Mouse (Mus musculus): ENCODE measurements around the gene Tcl1b5. TPM values are rescaled to one million over a fixed set of nuclear protein-coding genes. Genes with fewer than 3 reads are reported as not detected.
"Not testable (repeated sequence)": the region's sequence is repeated elsewhere in the genome, so short reads cannot be mapped to it uniquely, and the experiment has no call there.

Tcl1b5 gene
- polyA plus RNA-seq (2014; fragmentation: Nextera tagmentation; extraction: Ambion mirVana): not detected in 2 replicates

- H3K4me2 ChIP-seq (ENCODE audit: low read length); H3K4me1 ChIP-seq (ENCODE audit: control insufficient read depth, insufficient read depth, low read length); H3K36me3 ChIP-seq (ENCODE audit: control insufficient read depth, insufficient read depth, low read length); H3K27me3 ChIP-seq (replicated peaks; ENCODE audit: control insufficient read depth, insufficient read depth, low read length); H3K9ac ChIP-seq (ENCODE audit: low read length); H3K9me3 ChIP-seq (replicated peaks; ENCODE audit: control insufficient read depth, low read length); DNase-seq (ENCODE audit: low spot score); H3K27ac ChIP-seq (ENCODE audit: low read depth, low read length); ATAC-seq; H3K4me3 ChIP-seq (ENCODE audit: low read depth, low read length): not testable (repeated sequence)
- 81% methylated on average over 3 of the region's 3 CpGs for WGBS
These were observed at the start of gene Tcl1b5 for GRCm38 (mm10) chr12:105176044-105176443. TSS of gene Tcl1b5 (plus strand) at chr12:105176344.

GRCm38 (mm10) chr12:105126516-105126915, 49.6 kb upstream of the Tcl1b5 start:
- DNase-seq (ENCODE audit: low spot score): no peak
- 33% methylated on average over 4 of the region's 4 CpGs for WGBS
- no peak overlapping the region for H3K4me2 ChIP-seq (ENCODE audit: low read length)
- no peaks in the 10 kb centered on the region for H3K9me3 ChIP-seq (replicated peaks; ENCODE audit: control insufficient read depth, low read length)
- no peak overlapping the region for H3K9ac ChIP-seq (ENCODE audit: low read length)
- no peak for ATAC-seq
- no peak overlapping the region for H3K27ac ChIP-seq (ENCODE audit: low read depth, low read length)
- H3K36me3 ChIP-seq (ENCODE audit: control insufficient read depth, insufficient read depth, low read length): no peaks in the 10 kb centered on the region
- no peak overlapping the region for H3K4me3 ChIP-seq (ENCODE audit: low read depth, low read length)
- H3K4me1 ChIP-seq (ENCODE audit: control insufficient read depth, insufficient read depth, low read length): no peaks in the 10 kb centered on the region
- no peaks in the 10 kb centered on the region for H3K27me3 ChIP-seq (replicated peaks; ENCODE audit: control insufficient read depth, insufficient read depth, low read length)

DNA sequence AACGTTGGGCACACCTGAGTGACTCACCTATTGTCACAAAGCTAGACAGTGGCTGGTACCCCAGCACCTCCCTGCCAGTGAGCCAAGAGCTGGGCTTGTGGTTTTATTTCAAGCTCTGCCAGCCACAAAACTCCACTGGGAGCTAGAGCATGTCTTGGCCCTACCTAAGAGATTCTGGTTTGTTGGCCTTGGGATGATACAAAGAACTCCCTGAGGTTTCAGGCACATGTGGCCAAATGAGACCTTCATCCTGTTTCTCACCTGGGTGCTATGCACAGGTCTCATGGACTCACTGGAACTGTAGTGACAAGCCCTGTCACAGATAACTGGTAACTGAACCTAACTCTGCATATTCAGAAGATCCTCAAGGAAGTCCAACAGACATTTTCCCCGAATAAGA, 48.5 kb upstream of the Tcl1b5 start:
- H3K4me3 ChIP-seq (ENCODE audit: low read depth, low read length): no peak overlapping the region
- no peaks in the 10 kb centered on the region for H3K9me3 ChIP-seq (replicated peaks; ENCODE audit: control insufficient read depth, low read length)
- no peak overlapping the region for H3K9ac ChIP-seq (ENCODE audit: low read length)
- DNase-seq (ENCODE audit: low spot score): no peak
- H3K4me1 ChIP-seq (ENCODE audit: control insufficient read depth, insufficient read depth, low read length): no peaks in the 10 kb centered on the region
- ATAC-seq: no peak
- H3K27me3 ChIP-seq (replicated peaks; ENCODE audit: control insufficient read depth, insufficient read depth, low read length): no peaks in the 10 kb centered on the region
- WGBS: 85% methylated on average over 2 of the region's 2 CpGs
- no peak overlapping the region for H3K27ac ChIP-seq (ENCODE audit: low read depth, low read length)
- H3K36me3 ChIP-seq (ENCODE audit: control insufficient read depth, insufficient read depth, low read length): no peaks in the 10 kb centered on the region
- H3K4me2 ChIP-seq (ENCODE audit: low read length): no peak overlapping the region

DNA sequence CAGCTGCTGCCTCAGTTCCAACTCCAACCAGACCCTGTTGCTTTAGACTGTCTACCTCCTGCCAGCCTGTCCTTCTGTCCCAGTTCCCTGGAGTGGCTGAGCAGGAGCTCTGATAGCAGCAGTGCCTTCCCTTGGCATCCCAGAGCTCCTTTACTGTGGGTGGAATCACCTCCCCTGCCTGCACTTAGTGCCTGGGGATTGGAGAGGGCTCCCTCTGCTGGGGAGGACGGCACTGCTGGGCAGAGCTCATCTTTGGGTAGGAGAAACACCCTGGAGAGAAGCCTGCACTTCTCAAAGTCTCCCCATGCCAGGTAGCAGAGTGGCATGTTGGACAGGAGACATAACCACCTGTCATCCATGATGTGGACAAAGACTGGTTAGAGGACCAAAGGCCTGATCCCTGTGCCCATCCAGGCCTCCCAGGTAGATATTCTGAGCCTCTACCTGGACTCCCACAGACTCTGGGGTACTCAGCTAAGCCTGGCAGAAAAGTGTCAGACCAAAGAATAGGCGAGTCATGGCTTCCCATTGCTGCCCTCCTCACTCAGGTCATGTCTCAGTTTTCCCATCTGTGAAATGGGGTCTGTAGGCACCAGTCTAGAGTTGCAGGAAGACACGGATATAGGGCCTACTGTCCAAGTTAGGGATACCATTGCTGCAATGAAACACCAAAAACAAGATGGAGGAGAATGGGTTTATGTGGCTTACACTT, 46.5 kb upstream of the Tcl1b5 start:
- not testable (repeated sequence) for ATAC-seq; H3K27me3 ChIP-seq (replicated peaks; ENCODE audit: control insufficient read depth, insufficient read depth, low read length); H3K27ac ChIP-seq (ENCODE audit: low read depth, low read length); H3K4me2 ChIP-seq (ENCODE audit: low read length); H3K4me3 ChIP-seq (ENCODE audit: low read depth, low read length); H3K9me3 ChIP-seq (replicated peaks; ENCODE audit: control insufficient read depth, low read length); H3K36me3 ChIP-seq (ENCODE audit: control insufficient read depth, insufficient read depth, low read length); H3K4me1 ChIP-seq (ENCODE audit: control insufficient read depth, insufficient read depth, low read length); DNase-seq (ENCODE audit: low spot score); H3K9ac ChIP-seq (ENCODE audit: low read length)
- WGBS: 73% methylated on average over 3 of the region's 3 CpGs

GRCm38 (mm10) chr12:105134167-105134566, 42.0 kb upstream of the Tcl1b5 start:
- not testable (repeated sequence) for H3K4me1 ChIP-seq (ENCODE audit: control insufficient read depth, insufficient read depth, low read length); H3K27me3 ChIP-seq (replicated peaks; ENCODE audit: control insufficient read depth, insufficient read depth, low read length); ATAC-seq; H3K4me2 ChIP-seq (ENCODE audit: low read length); H3K27ac ChIP-seq (ENCODE audit: low read depth, low read length); DNase-seq (ENCODE audit: low spot score); H3K4me3 ChIP-seq (ENCODE audit: low read depth, low read length); H3K36me3 ChIP-seq (ENCODE audit: control insufficient read depth, insufficient read depth, low read length); H3K9ac ChIP-seq (ENCODE audit: low read length); H3K9me3 ChIP-seq (replicated peaks; ENCODE audit: control insufficient read depth, low read length)
- 80% methylated on average over 2 of the region's 2 CpGs for WGBS

DNA sequence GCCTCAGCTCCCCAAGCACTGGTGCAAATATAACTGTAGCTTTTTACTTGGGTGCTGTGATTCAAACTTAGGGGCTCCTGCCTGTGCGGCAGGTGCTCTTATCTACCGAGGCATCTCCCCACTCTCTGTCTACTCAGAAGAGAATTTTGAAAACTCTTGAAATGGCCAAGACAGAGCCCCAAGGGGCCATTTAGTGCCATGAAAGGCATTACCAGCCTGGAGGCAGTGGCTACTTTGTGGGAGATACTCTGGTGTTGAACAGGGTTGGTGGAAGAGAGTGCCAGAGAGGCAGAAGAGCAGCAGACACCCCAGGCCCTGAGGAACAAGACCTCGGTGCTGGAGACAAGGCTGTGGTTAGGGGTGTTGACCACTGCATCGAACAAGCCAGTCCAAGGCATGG, 41.3 kb upstream of the Tcl1b5 start:
- ATAC-seq; H3K27me3 ChIP-seq (replicated peaks; ENCODE audit: control insufficient read depth, insufficient read depth, low read length): not testable (repeated sequence)
- WGBS: 86% methylated on average over 4 of the region's 4 CpGs

DNA sequence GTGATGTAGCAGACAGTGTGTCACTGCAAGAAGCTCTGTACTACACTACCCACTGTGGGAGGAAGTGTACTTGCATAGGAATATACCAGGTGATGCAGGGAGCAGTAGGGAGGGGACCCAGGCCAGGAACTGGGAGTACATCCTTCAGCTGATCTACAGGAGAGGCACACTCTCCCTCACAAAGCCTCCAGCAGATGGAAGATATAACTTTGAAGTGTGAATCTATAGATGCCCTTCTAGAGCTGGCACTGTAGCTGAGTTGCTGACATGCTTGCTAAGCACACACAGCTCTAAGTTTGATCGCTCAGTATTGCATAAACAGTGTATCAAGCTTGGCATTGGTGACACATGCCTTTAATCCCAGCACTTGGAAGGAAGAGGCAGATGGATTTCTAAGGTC, 38.4 kb upstream of the Tcl1b5 start:
- 85% methylated on average over 1 of the region's 1 CpGs for WGBS
- H3K27me3 ChIP-seq (replicated peaks; ENCODE audit: control insufficient read depth, insufficient read depth, low read length): not testable (repeated sequence)

More for the DNA sequence above, 41.3 kb upstream of the Tcl1b5 start:
- not testable (repeated sequence) for H3K4me1 ChIP-seq (ENCODE audit: control insufficient read depth, insufficient read depth, low read length); H3K4me2 ChIP-seq (ENCODE audit: low read length); H3K9ac ChIP-seq (ENCODE audit: low read length); H3K9me3 ChIP-seq (replicated peaks; ENCODE audit: control insufficient read depth, low read length); H3K27ac ChIP-seq (ENCODE audit: low read depth, low read length); H3K4me3 ChIP-seq (ENCODE audit: low read depth, low read length); DNase-seq (ENCODE audit: low spot score); H3K36me3 ChIP-seq (ENCODE audit: control insufficient read depth, insufficient read depth, low read length)

DNA sequence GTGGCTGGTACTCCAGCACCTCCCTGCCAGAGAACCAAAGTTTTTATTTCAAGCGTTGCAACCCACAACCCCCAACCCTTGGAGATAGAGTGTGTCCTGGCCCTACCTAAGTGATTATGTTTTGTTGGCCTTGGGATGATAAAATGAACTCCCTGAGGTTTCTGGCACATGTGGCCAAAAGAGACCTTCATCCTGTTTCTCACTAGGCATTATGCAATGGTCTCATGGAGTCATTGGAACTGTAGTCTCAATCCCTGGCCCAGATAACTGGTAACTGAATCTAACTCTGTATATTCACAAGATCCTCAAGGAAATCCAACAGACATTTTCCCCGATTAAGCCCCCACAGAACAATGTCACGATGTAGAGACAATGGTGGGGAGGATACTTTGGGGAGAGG, 33.0 kb upstream of the Tcl1b5 start:
- Histone ChIP-seq H3K9ac (ENCODE audit: low read length) (no peak overlapping the region), H3K27me3 (replicated peaks; ENCODE audit: control insufficient read depth, insufficient read depth, low read length) (no peaks in the 10 kb centered on the region), H3K9me3 (replicated peaks; ENCODE audit: control insufficient read depth, low read length) (no peaks in the 10 kb centered on the region), H3K4me1 (ENCODE audit: control insufficient read depth, insufficient read depth, low read length) (no peaks in the 10 kb centered on the region), H3K4me3 (ENCODE audit: low read depth, low read length) (no peak overlapping the region), H3K27ac (ENCODE audit: low read depth, low read length) (no peak overlapping the region), H3K36me3 (ENCODE audit: control insufficient read depth, insufficient read depth, low read length) (no peaks in the 10 kb centered on the region), H3K4me2 (ENCODE audit: low read length) (no peak overlapping the region)
- ATAC-seq (no peak), DNase-seq (ENCODE audit: low spot score) (no peak)
- 96% methylated on average over 3 of the region's 3 CpGs for WGBS

More for the DNA sequence above, 38.4 kb upstream of the Tcl1b5 start:
- H3K36me3 ChIP-seq (ENCODE audit: control insufficient read depth, insufficient read depth, low read length); H3K4me2 ChIP-seq (ENCODE audit: low read length); H3K4me1 ChIP-seq (ENCODE audit: control insufficient read depth, insufficient read depth, low read length); H3K9me3 ChIP-seq (replicated peaks; ENCODE audit: control insufficient read depth, low read length); H3K9ac ChIP-seq (ENCODE audit: low read length); DNase-seq (ENCODE audit: low spot score); H3K27ac ChIP-seq (ENCODE audit: low read depth, low read length); H3K4me3 ChIP-seq (ENCODE audit: low read depth, low read length); ATAC-seq: not testable (repeated sequence)

- not testable (repeated sequence) for DNase-seq (ENCODE audit: low spot score)
These were observed 31.2 kb upstream of the Tcl1b5 start for GRCm38 (mm10) chr12:105144928-105145327.

More at GRCm38 (mm10) chr12:105144928-105145327, 31.2 kb upstream of the Tcl1b5 start:
- not testable (repeated sequence) for H3K4me2 ChIP-seq (ENCODE audit: low read length); ATAC-seq; H3K9me3 ChIP-seq (replicated peaks; ENCODE audit: control insufficient read depth, low read length); H3K4me3 ChIP-seq (ENCODE audit: low read depth, low read length); H3K36me3 ChIP-seq (ENCODE audit: control insufficient read depth, insufficient read depth, low read length); H3K27ac ChIP-seq (ENCODE audit: low read depth, low read length); H3K4me1 ChIP-seq (ENCODE audit: control insufficient read depth, insufficient read depth, low read length); H3K27me3 ChIP-seq (replicated peaks; ENCODE audit: control insufficient read depth, insufficient read depth, low read length); H3K9ac ChIP-seq (ENCODE audit: low read length)
- whole genome bisulfite sequencing: 11% methylated on average over 1 of the region's 1 CpGs
